Mouse (Mus musculus) bone marrow, adult 2 months (tissue): Measurements from ENCODE around the gene Gtf2ird1.

Experiments
- CTCF ChIP-seq: fragments of 200-500 bp; IDR thresholded peaks from 2 replicates; pipeline ENCODE4 v1.5.1; 2011; ENCODE audit warnings: low read length, control low read depth; ENCODE audit not compliant: control insufficient read depth, insufficient read depth
- POLR2A ChIP-seq: fragments of 200-500 bp; IDR thresholded peaks from 2 replicates; pipeline ENCODE4 v1.6.1; 2011; ENCODE audit warnings: low read depth, mild to moderate bottlenecking, control low read depth, low read length, borderline replicate concordance; ENCODE audit not compliant: control insufficient read depth

DNA sequence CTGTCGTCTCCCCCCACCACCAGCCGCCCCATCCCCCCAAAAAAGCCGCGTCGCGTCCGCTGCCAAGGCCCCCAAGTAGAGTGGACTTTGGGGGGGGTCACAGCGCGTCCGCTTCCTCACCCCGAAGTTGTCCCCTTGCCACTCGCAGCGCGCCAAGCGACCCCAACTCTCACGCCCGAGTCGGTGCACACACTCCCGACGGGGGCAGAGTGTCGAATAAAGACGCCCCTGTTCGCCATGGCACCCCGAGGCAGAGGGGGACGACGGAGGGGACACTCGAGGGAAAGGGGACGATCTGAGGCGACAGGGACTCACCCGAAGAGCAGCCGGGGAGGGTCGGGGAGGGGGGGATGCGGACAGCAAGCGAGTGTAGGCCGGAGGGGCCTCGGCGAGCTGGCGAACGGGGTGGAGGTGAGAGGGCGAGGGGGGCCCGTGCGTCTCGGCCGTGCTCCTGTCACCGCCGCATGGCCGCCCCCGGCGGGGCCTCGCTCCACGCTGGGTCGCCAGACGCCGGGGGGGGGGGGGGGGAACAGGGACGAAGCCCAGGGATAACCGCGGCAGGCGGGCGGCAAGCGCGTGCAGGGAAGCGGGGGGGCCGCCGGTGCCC is 142.3 kb downstream of the Gtf2ird1 start:
- TF ChIP-seq CTCF: no peak
- TF ChIP-seq POLR2A: no peak
